Mouse (Mus musculus): ENCODE results near the gene Slc25a17. TPM values are rescaled to one million over a fixed set of nuclear protein-coding genes. Genes with fewer than 3 reads are reported as not detected.

The Slc25a17 gene
- polyA plus RNA-seq, 1 experiment, result 98.1 TPM

- TF ChIP-seq POLR2A (IDR thresholded peaks at IDR 0.05; ENCODE audit: borderline replicate concordance, extremely low read depth, insufficient read depth, insufficient read length, poor library complexity, severe bottlenecking) (no peak), CTCF (IDR thresholded peaks at IDR 0.05; ENCODE audit: borderline replicate concordance, extremely low read depth, insufficient read depth, insufficient read length) (no peak)
- peak; percentile 74 for DNase-seq (ENCODE audit: low read depth)
These were observed 88.1 kb downstream of the Slc25a17 start for GRCm38 (mm10) chr15:81272305-81273053.

Other genes starting within 250 kb of the Slc25a17 start
- 20.5 and 42.8 TPM in 2 replicates for gene Mrtfa, start 170.1 kb downstream of the Slc25a17 start, polyA plus RNA-seq (2012; rRNA removed)
- 3.1 and 3.3 TPM in 2 replicates for gene Mchr1, start 125.3 kb downstream of the Slc25a17 start, polyA plus RNA-seq (2012; rRNA removed)
- gene St13, start 39.3 kb upstream of the Slc25a17 start, polyA plus RNA-seq (2012; rRNA removed), result 53.1 and 79.0 TPM in 2 replicates
- gene Xpnpep3, start 39.3 kb upstream of the Slc25a17 start, polyA plus RNA-seq (2012; rRNA removed), result 8.7 and 9.8 TPM in 2 replicates
- not detected in 2 replicates for gene Dnajb7, start 47.5 kb upstream of the Slc25a17 start, polyA plus RNA-seq (2012; rRNA removed)
- gene Rbx1, start 105.5 kb upstream of the Slc25a17 start, polyA plus RNA-seq (2012; rRNA removed), result 197 and 215 TPM in 2 replicates
- gene Ep300, start 224.5 kb upstream of the Slc25a17 start, polyA plus RNA-seq (2012; rRNA removed), result 33.5 and 64.0 TPM in 2 replicates